9 mouse cellular contexts compared by ENCODE assay signal in genomic region chr4:154674541-154674940, GRCm38 (mm10). TPM values are rescaled to one million over a fixed set of nuclear protein-coding genes. Genes with fewer than 3 reads are reported as not detected.
DNase-seq lines count a peak whose midpoint lies in the region; ATAC-seq and TF ChIP-seq lines count a peak whose summit lies in the region.
"Had no signal": no experiment of that assay in that cellular context is flagged by ENCODE, and none has a peak within 500 bp of the region (broad histone marks: within the 10 kb centered on the region; RNA-seq: fewer than 3 reads in every experiment).

No protein-coding gene starts in this region.

- 5% methylated on average over 12 of the region's 12 CpGs for WGBS in spleen, adult 2 months
- WGBS in lung, embryonic 14.5 days = 2% methylated on average over 12 of the region's 12 CpGs

- no peaks in the 10 kb centered on the region for H3K36me3 ChIP-seq in spleen, adult 2 months (ENCODE audit: control insufficient read depth, insufficient read depth, low read length)
- no peaks in the 10 kb centered on the region for H3K36me3 ChIP-seq in lung, embryonic 14.5 days (ENCODE audit: insufficient read depth)

- no peaks in the 10 kb centered on the region for H3K4me1 ChIP-seq in spleen, adult 2 months (ENCODE audit: control insufficient read depth, insufficient read depth, insufficient read length)
- H3K4me1 ChIP-seq in cortical plate, adult 2 months (ENCODE audit: control insufficient read depth, insufficient read depth, low read length) = no peaks in the 10 kb centered on the region
- H3K4me1 ChIP-seq in lung, embryonic 14.5 days (ENCODE audit: insufficient read depth) = no peaks in the 10 kb centered on the region

- TF ChIP-seq CTCF in spleen, adult 2 months (IDR thresholded peaks at IDR 0.05; ENCODE audit: extremely low read depth, insufficient read depth, insufficient read length, insufficient replicate concordance) = peak; percentile 55; the same call in 1 of the 2 replicates
- peak; percentile 61 for TF ChIP-seq CTCF in cortical plate, adult 2 months (IDR thresholded peaks at IDR 0.05; ENCODE audit: extremely low read depth, insufficient read depth, low read length)
- TF ChIP-seq CTCF in lung, embryonic 14.5 days (IDR thresholded peaks at IDR 0.05; ENCODE audit: low read depth) = peak; percentile 95

- no peak for TF ChIP-seq POLR2A in spleen, adult 2 months (IDR thresholded peaks at IDR 0.05; ENCODE audit: low read depth, low read length)
- no peak for TF ChIP-seq POLR2A in cortical plate, adult 2 months (IDR thresholded peaks at IDR 0.05; ENCODE audit: extremely low read depth, insufficient read depth, low read length)

- H3K27ac ChIP-seq in spleen, adult 2 months (ENCODE audit: insufficient read depth, low read length) = no peak overlapping the region
- no peak overlapping the region for H3K27ac ChIP-seq in cortical plate, adult 2 months (ENCODE audit: insufficient read depth, low read length)
- no peak overlapping the region for H3K27ac ChIP-seq in lung, embryonic 14.5 days (ENCODE audit: low read depth)

- H3K27me3 ChIP-seq in spleen, adult 2 months (ENCODE audit: control insufficient read depth, insufficient read depth, low read length) = no peaks in the 10 kb centered on the region
- no peaks in the 10 kb centered on the region for H3K27me3 ChIP-seq in lung, embryonic 14.5 days (ENCODE audit: insufficient read depth, low read length)

- peak overlapping the region; percentile 1; the same call in 1 of the 2 replicates for H3K4me2 ChIP-seq in lung, embryonic 14.5 days

- H3K4me3 ChIP-seq in spleen, adult 2 months (ENCODE audit: extremely low read depth, insufficient read depth, insufficient read length) = no peak overlapping the region
- H3K4me3 ChIP-seq in cortical plate, adult 2 months (ENCODE audit: insufficient read depth, low read length) = no peak overlapping the region
- no peak overlapping the region for H3K4me3 ChIP-seq in lung, embryonic 14.5 days (ENCODE audit: low read depth, low read length)
- H3K4me3 ChIP-seq: erythroblast, embryonic 14.5 days had no signal

- peak; percentile 73 for ATAC-seq in granulocyte monocyte progenitor cell, adult 5-6 weeks (replicated peaks; ENCODE audit: poor library complexity, severe bottlenecking)
- peak; percentile 54; the same call in 1 of the 2 replicates for ATAC-seq in lung, embryonic 14.5 days (ENCODE audit: insufficient read depth)

- DNase-seq in spleen, adult 2 months (ENCODE audit: low read depth in 1 of 2, low spot score in 2 of 2) = no peak
- no peak for DNase-seq in spleen, postnatal 36 days (ENCODE audit: low spot score in 2 of 2)
- DNase-seq in kidney, postnatal 14 days = peak; percentile 57
- peak; percentile 86 for DNase-seq in lung, embryonic 14.5 days
- DNase-seq in retina, embryonic 14.5 days (ENCODE audit: low spot score) = peak; percentile 79
- DNase-seq in MN1 (ENCODE audit: low spot score) = no peak

- no peak overlapping the region for H3K9ac ChIP-seq in lung, embryonic 14.5 days

- no peaks in the 10 kb centered on the region for H3K9me3 ChIP-seq in lung, embryonic 14.5 days (ENCODE audit: low read depth, low read length)

RNA-seq across cellular contexts. Expression of gene Actrt2, which starts 6.9 kb away (rescaled TPM):
- not detected in 2 replicates for polyA plus RNA-seq in spleen, adult 2 months (2012; rRNA removed)
- polyA plus RNA-seq in cortical plate, adult 2 months (2012; rRNA removed) = not detected in 2 replicates
- not detected in 2 replicates for total RNA-seq in granulocyte monocyte progenitor cell, adult 5-6 weeks (2014; fragmentation: Nextera tagmentation)
- total RNA-seq in granulocyte monocyte progenitor cell, adult 5-6 weeks (2017) = not detected in 2 replicates
- not detected in 2 replicates for polyA plus RNA-seq in lung, embryonic 14.5 days (2014; fragmentation: Nextera tagmentation; extraction: Ambion mirVana)
- polyA plus RNA-seq: erythroblast, embryonic 14.5 days had no signal

RNA-seq across cellular contexts. Expression of gene Prdm16, which starts 37.9 kb away (rescaled TPM):
- polyA plus RNA-seq in spleen, adult 2 months (2012; rRNA removed) = 2.0 and 4.0 TPM in 2 replicates
- 5.4 and 5.8 TPM in 2 replicates for polyA plus RNA-seq in cortical plate, adult 2 months (2012; rRNA removed)
- total RNA-seq in granulocyte monocyte progenitor cell, adult 5-6 weeks (2014; fragmentation: Nextera tagmentation) = 2.5 and 3.7 TPM in 2 replicates
- total RNA-seq in granulocyte monocyte progenitor cell, adult 5-6 weeks (2017) = 1.4 and 3.1 TPM in 2 replicates
- polyA plus RNA-seq in lung, embryonic 14.5 days (2014; fragmentation: Nextera tagmentation; extraction: Ambion mirVana) = 19.4 and 21.4 TPM in 2 replicates

Comparison
In these comparisons a context has a peak if more than half of its experiments do, and no peak if none do; other contexts are left out.
1. DNase-seq: peak in kidney, postnatal 14 days (single experiment), lung, embryonic 14.5 days (single experiment) and retina, embryonic 14.5 days (single experiment); none in spleen, adult 2 months (0 of 2), spleen, postnatal 36 days (0 of 2) and MN1 (single experiment).
2. Peak in every context shown above with its lines, with median percentiles within 50 percentile points of each other: CTCF ChIP-seq.